Mouse (Mus musculus): ENCODE results near the gene Vil1. TPM values are rescaled to one million over a fixed set of nuclear protein-coding genes. Genes with fewer than 3 reads are reported as not detected.

Gene Vil1
- polyA plus RNA-seq, 1 experiment from 2014 or later = 0.14 TPM

DNA sequence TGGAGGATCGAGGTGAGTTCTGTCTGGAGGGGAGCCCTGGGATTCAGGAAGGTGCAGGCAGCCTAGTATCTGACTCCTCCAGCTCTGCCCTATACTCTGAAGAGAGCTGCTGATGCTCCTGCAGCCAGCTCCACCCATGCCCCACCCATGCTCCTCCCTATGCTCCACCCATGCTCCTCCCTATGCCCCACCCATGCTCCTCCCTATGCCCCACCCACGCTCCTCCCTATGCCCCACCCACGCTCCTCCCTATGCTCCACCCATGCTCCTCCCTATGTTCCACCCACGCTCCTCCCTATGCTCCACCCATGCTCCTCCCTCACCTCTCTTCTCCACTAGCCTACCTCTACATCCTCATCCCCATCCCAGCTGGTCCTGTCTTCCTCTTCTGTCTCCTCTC is 6.0 kb downstream of the Vil1 start:
- Histone ChIP-seq H3K4me2 (ENCODE audit: low read length) (no peak overlapping the region), H3K27me3 (replicated peaks; ENCODE audit: control insufficient read depth, insufficient read depth, low read length) (no peaks in the 10 kb centered on the region), H3K9ac (ENCODE audit: low read length) (no peak overlapping the region), H3K36me3 (ENCODE audit: control insufficient read depth, insufficient read depth, low read length) (no peaks in the 10 kb centered on the region), H3K4me3 (ENCODE audit: low read depth, low read length) (no peak overlapping the region), H3K4me1 (ENCODE audit: control insufficient read depth, insufficient read depth, low read length) (peaks cover 2% of the 10 kb centered on the region; the same call in 1 of the 2 replicates), H3K9me3 (replicated peaks; ENCODE audit: control insufficient read depth, low read length) (no peaks in the 10 kb centered on the region), H3K27ac (ENCODE audit: low read depth, low read length) (no peak overlapping the region)
- DNase-seq (ENCODE audit: low spot score) = no peak
- ATAC-seq = no peak
- WGBS = 45% methylated on average over 4 of the region's 4 CpGs

DNA sequence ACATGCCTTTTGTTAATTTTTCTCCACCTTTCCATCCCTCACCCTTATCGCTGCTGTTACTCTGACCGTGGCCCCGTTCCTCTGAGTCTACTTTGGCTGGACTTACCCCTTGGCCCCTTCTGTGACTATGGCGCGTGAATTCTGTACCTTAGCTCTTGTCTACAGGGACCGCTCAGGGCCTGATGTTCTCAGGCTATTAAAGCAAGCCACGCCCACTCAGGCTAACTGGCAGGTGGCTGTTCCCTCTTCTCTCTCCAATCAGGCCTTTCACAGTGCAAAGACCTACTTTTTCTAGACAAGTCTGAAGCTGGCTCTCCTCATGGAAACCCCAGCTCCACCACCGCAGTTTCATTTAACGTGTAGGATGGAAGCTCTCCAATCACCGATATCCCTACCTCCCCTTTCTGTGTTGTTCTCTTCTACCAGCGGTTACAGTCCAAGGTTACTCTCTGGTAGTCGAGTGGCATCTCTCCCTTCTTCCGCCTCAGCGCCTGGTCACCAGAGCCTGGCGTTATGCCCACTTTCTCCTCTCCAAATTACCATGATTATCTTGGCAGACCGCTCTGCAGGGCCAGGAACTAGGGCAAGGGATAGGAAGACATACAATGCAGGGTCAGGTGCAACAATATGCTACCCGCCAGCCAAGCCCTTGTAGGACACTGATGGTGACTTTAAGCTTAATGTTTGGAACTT is 9.7 kb downstream of the Vil1 start:
- ATAC-seq (no peak), DNase-seq (ENCODE audit: low spot score) (no peak)
- 74% methylated on average over 17 of the region's 17 CpGs for WGBS
- Histone ChIP-seq H3K9me3 (replicated peaks; ENCODE audit: control insufficient read depth, low read length) (no peaks in the 10 kb centered on the region), H3K27me3 (replicated peaks; ENCODE audit: control insufficient read depth, insufficient read depth, low read length) (no peaks in the 10 kb centered on the region), H3K27ac (ENCODE audit: low read depth, low read length) (no peak overlapping the region), H3K9ac (ENCODE audit: low read length) (no peak overlapping the region), H3K4me3 (ENCODE audit: low read depth, low read length) (no peak overlapping the region), H3K36me3 (ENCODE audit: control insufficient read depth, insufficient read depth, low read length) (no peaks in the 10 kb centered on the region), H3K4me1 (ENCODE audit: control insufficient read depth, insufficient read depth, low read length) (peaks cover 2% of the 10 kb centered on the region; the same call in 1 of the 2 replicates), H3K4me2 (ENCODE audit: low read length) (no peak overlapping the region)

DNA sequence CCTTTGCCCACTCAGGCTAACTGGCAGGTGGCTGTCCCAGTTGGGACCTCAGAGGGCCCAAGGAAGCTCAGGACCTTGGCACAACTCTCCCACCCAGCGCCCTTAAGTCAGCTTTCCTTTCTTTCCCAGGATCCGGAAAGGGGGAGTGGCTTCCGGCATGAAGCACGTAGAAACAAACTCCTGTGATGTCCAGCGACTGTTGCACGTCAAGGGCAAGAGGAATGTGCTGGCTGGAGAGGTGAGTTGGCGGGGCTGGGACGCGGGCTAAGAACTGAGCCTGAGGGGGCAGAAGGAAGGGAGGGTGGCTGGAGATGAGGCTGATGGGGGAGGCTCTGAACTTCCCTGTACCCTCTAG is 10.2 kb downstream of the Vil1 start:
- ATAC-seq (no peak), DNase-seq (ENCODE audit: low spot score) (no peak)
- no peaks in the 10 kb centered on the region for H3K9me3 ChIP-seq (replicated peaks; ENCODE audit: control insufficient read depth, low read length)
- no peak overlapping the region for H3K9ac ChIP-seq (ENCODE audit: low read length)
- H3K4me1 ChIP-seq (ENCODE audit: control insufficient read depth, insufficient read depth, low read length) = peaks cover 2% of the 10 kb centered on the region; the same call in 1 of the 2 replicates
- H3K4me2 ChIP-seq (ENCODE audit: low read length) = no peak overlapping the region
- H3K27ac ChIP-seq (ENCODE audit: low read depth, low read length) = no peak overlapping the region
- WGBS = 75% methylated on average over 9 of the region's 9 CpGs
- no peak overlapping the region for H3K4me3 ChIP-seq (ENCODE audit: low read depth, low read length)
- no peaks in the 10 kb centered on the region for H3K36me3 ChIP-seq (ENCODE audit: control insufficient read depth, insufficient read depth, low read length)
- no peaks in the 10 kb centered on the region for H3K27me3 ChIP-seq (replicated peaks; ENCODE audit: control insufficient read depth, insufficient read depth, low read length)

DNA sequence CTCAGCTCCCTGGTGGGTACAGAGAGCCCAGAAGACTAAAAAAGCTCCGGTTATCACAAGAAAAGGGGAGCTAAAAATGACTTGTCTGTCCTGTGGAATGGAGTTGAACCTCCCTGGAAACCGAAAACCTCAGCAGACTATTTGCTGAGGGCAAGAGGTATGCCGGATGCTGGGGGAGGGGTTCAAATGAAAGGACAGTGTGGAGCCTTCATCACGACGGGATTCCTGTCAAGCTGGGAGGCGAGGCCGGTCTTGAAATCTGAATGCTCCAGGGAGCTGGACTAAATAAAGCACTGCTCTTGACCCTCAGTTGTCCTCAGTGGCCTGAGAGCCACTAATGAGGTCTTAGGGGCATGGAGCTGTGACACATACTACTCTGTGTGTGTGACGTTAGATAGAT is 14.0 kb downstream of the Vil1 start:
- no peak overlapping the region for H3K9ac ChIP-seq (ENCODE audit: low read length)
- H3K4me2 ChIP-seq (ENCODE audit: low read length) = no peak overlapping the region
- H3K36me3 ChIP-seq (ENCODE audit: control insufficient read depth, insufficient read depth, low read length) = no peaks in the 10 kb centered on the region
- no peaks in the 10 kb centered on the region for H3K27me3 ChIP-seq (replicated peaks; ENCODE audit: control insufficient read depth, insufficient read depth, low read length)
- DNase-seq (ENCODE audit: low spot score) (no peak), ATAC-seq (no peak)
- no peaks in the 10 kb centered on the region for H3K9me3 ChIP-seq (replicated peaks; ENCODE audit: control insufficient read depth, low read length)
- H3K4me1 ChIP-seq (ENCODE audit: control insufficient read depth, insufficient read depth, low read length) = peaks cover 2% of the 10 kb centered on the region; the same call in 1 of the 2 replicates
- H3K4me3 ChIP-seq (ENCODE audit: low read depth, low read length) = no peak overlapping the region
- H3K27ac ChIP-seq (ENCODE audit: low read depth, low read length) = no peak overlapping the region
- WGBS = 41% methylated on average over 8 of the region's 8 CpGs

DNA sequence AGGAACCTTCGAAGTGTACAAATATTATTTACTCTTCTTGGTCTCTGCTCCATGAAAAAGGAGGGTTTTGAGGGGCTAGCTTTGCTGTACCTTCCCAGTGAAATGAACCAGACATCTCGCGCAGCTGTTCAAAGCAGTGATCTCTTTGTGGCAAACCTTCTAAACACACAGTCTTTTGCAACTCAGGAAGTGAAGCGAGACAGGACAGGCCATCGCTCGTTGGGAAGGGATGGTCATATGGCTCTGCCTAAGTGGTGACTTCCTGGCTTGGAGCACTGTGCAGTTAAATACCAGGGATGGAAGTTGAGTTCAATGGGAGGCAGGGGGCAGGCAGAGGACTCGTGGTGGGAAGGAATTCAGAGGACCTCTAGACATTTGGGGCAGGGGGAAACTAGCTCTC is 16.7 kb downstream of the Vil1 start:
- Histone ChIP-seq H3K4me3 (ENCODE audit: low read depth, low read length) (no peak overlapping the region), H3K9me3 (replicated peaks; ENCODE audit: control insufficient read depth, low read length) (no peaks in the 10 kb centered on the region), H3K4me2 (ENCODE audit: low read length) (no peak overlapping the region), H3K27me3 (replicated peaks; ENCODE audit: control insufficient read depth, insufficient read depth, low read length) (no peaks in the 10 kb centered on the region), H3K9ac (ENCODE audit: low read length) (no peak overlapping the region), H3K36me3 (ENCODE audit: control insufficient read depth, insufficient read depth, low read length) (no peaks in the 10 kb centered on the region), H3K27ac (ENCODE audit: low read depth, low read length) (no peak overlapping the region), H3K4me1 (ENCODE audit: control insufficient read depth, insufficient read depth, low read length) (no peaks in the 10 kb centered on the region)
- DNase-seq (ENCODE audit: low spot score) = no peak
- 86% methylated on average over 7 of the region's 7 CpGs for WGBS
- no peak for ATAC-seq

DNA sequence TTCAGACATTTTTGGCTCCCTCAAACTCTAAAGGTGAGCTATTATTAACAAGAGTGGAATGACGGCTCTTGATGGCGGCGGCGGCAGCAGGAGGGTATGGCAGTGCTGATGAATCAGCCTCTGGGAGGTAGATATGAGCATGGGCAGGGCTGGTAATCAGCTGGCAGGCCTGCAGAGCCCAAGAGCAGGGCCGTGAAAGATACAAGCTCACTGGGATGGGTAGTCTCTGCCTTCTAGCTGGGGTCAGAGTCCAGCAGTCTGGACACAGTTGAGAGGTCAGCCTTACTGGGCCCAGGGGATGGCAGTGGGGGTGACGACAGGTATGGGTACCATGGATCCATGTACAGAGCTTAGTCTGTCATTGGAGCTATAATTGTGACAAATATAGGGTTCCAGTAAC is 24.0 kb downstream of the Vil1 start:
- H3K9ac ChIP-seq (ENCODE audit: low read length) = no peak overlapping the region
- WGBS = 90% methylated on average over 6 of the region's 6 CpGs
- peaks cover 36% of the 10 kb centered on the region for H3K36me3 ChIP-seq (ENCODE audit: control insufficient read depth, insufficient read depth, low read length)
- no peaks in the 10 kb centered on the region for H3K27me3 ChIP-seq (replicated peaks; ENCODE audit: control insufficient read depth, insufficient read depth, low read length)
- ATAC-seq = no peak
- no peak overlapping the region for H3K27ac ChIP-seq (ENCODE audit: low read depth, low read length)
- no peaks in the 10 kb centered on the region for H3K9me3 ChIP-seq (replicated peaks; ENCODE audit: control insufficient read depth, low read length)
- no peak overlapping the region for H3K4me2 ChIP-seq (ENCODE audit: low read length)
- DNase-seq (ENCODE audit: low spot score) = no peak
- no peak overlapping the region for H3K4me3 ChIP-seq (ENCODE audit: low read depth, low read length)
- H3K4me1 ChIP-seq (ENCODE audit: control insufficient read depth, insufficient read depth, low read length) = no peaks in the 10 kb centered on the region

DNA sequence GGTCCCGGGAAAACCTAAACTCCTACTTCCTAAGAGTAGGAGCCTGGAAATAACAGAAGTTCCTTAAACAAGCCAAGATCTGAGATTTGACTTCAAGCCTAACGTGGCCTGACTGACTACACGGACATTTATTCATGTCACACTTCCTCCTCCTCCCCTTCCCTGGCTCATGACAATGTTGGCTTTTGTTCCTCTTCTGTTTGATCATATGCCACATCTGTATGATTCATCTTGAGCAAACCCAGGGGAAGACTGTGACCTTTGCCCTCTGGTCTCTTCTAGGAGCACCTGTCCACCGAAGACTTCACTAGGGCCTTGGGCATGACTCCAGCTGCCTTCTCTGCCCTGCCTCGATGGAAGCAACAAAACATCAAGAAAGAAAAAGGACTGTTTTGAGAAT is 25.4 kb downstream of the Vil1 start:
- no peaks in the 10 kb centered on the region for H3K27me3 ChIP-seq (replicated peaks; ENCODE audit: control insufficient read depth, insufficient read depth, low read length)
- no peak for ATAC-seq

DNA sequence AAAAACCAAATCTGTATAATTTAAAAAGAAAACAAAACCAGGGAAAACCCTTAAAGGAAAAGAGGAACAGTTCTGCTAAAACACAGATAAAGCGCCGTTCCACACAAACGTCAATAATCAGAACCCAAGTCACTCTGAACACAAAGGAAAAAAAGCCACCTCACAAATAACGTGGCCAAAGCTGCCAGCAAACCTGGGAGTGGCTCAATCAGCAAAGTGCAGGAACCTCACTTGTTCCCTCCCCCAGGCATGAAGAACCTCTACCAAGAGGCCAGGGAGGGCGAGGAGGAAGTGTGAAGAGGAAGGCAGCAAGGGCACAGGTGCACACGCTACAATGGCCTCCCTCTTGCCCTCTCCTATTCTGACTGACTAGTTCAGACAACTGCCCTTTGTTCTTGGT is 26.4 kb downstream of the Vil1 start:
- Histone ChIP-seq H3K27ac (ENCODE audit: low read depth, low read length) (no peak overlapping the region), H3K27me3 (replicated peaks; ENCODE audit: control insufficient read depth, insufficient read depth, low read length) (no peaks in the 10 kb centered on the region), H3K4me1 (ENCODE audit: control insufficient read depth, insufficient read depth, low read length) (no peaks in the 10 kb centered on the region), H3K4me3 (ENCODE audit: low read depth, low read length) (no peak overlapping the region), H3K9me3 (replicated peaks; ENCODE audit: control insufficient read depth, low read length) (no peaks in the 10 kb centered on the region), H3K9ac (ENCODE audit: low read length) (no peak overlapping the region), H3K36me3 (ENCODE audit: control insufficient read depth, insufficient read depth, low read length) (peaks cover 58% of the 10 kb centered on the region), H3K4me2 (ENCODE audit: low read length) (no peak overlapping the region)
- DNase-seq (ENCODE audit: low spot score) (no peak), ATAC-seq (no peak)
- WGBS = 90% methylated on average over 6 of the region's 6 CpGs

More for the DNA sequence above, 25.4 kb downstream of the Vil1 start:
- DNase-seq (ENCODE audit: low spot score) = no peak
- Histone ChIP-seq H3K9ac (ENCODE audit: low read length) (no peak overlapping the region), H3K4me2 (ENCODE audit: low read length) (no peak overlapping the region), H3K9me3 (replicated peaks; ENCODE audit: control insufficient read depth, low read length) (no peaks in the 10 kb centered on the region), H3K27ac (ENCODE audit: low read depth, low read length) (no peak overlapping the region), H3K36me3 (ENCODE audit: control insufficient read depth, insufficient read depth, low read length) (peaks cover 49% of the 10 kb centered on the region), H3K4me3 (ENCODE audit: low read depth, low read length) (no peak overlapping the region), H3K4me1 (ENCODE audit: control insufficient read depth, insufficient read depth, low read length) (no peaks in the 10 kb centered on the region)
- WGBS = 87% methylated on average over 5 of the region's 5 CpGs

DNA sequence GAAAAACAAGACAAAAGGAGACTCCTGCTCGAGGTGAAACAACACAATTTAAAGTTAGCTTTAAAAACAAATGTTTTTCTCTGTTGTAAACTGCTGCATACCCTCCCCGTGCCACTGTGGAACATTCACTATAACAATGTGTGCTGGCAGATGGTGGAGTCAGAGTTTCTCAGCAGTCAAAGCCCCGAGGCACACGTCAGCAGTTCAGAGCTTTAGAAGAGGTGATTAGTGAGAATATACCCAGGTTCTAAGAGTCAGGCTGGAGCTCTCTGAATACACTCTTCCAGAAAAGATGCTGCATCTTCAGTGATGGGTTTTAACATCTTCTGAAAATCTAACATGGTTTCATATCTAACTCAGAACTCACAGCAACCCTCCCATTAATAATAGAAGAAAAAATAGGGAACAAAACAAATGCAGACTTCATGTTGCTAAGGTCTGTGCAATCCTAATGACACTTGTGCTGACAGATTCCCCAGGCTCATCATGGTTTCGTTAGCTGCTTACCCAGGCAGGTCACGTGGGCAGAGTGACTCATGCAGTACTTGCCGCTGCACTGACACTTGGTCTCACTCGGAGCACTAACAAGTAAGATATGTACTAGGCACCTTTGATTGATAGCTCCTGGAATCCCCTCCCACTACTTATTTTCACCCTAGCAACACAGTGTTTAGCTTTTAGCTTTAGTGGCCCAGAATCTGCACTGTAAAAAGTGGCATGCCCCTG is 28.7 kb downstream of the Vil1 start:
- Histone ChIP-seq H3K27me3 (replicated peaks; ENCODE audit: control insufficient read depth, insufficient read depth, low read length) (no peaks in the 10 kb centered on the region), H3K36me3 (ENCODE audit: control insufficient read depth, insufficient read depth, low read length) (peaks cover 76% of the 10 kb centered on the region), H3K9ac (ENCODE audit: low read length) (no peak overlapping the region), H3K4me1 (ENCODE audit: control insufficient read depth, insufficient read depth, low read length) (no peaks in the 10 kb centered on the region), H3K9me3 (replicated peaks; ENCODE audit: control insufficient read depth, low read length) (no peaks in the 10 kb centered on the region), H3K4me3 (ENCODE audit: low read depth, low read length) (no peak overlapping the region), H3K4me2 (ENCODE audit: low read length) (no peak overlapping the region), H3K27ac (ENCODE audit: low read depth, low read length) (no peak overlapping the region)
- DNase-seq (ENCODE audit: low spot score) = no peak
- ATAC-seq = no peak
- 86% methylated on average over 8 of the region's 8 CpGs for whole genome bisulfite sequencing
